Mouse (Mus musculus) limb, embryonic 15.5 days (tissue): ENCODE measurements at regions not wholly inside any gene's neighbourhood (a gene's known extent, or its start where the extent isn't known, plus 50 kb on each side); places are given as distances from the start of the nearest gene placed in this dataset. TPM values are rescaled to one million over a fixed set of nuclear protein-coding genes. Genes with fewer than 3 reads are reported as not detected.

Experiments used
- ATAC-seq: fragments of 200-750 bp; cut with Nextera tagmentation; 2 replicates; pipeline ENCODE4 v1.8.0; 2017; ENCODE audit warnings: low read depth, moderate TSS enrichment; ENCODE audit not compliant: insufficient number of reproducible peaks, low FRiP score, low TSS enrichment
- H3K27ac ChIP-seq: fragments of 300-500 bp; sonication (generic); 2 replicates; pipeline ENCODE4 v1.5.1; 2015; ENCODE audit warnings: moderate library complexity, mild to moderate bottlenecking, inconsistent platforms
- H3K27me3 ChIP-seq: fragments of 300-500 bp; sonication (generic); 2 replicates; pipeline ENCODE4 v1.6.1; 2015; ENCODE audit warnings: inconsistent platforms
- H3K36me3 ChIP-seq: fragments of 300-500 bp; sonication (generic); 2 replicates; pipeline ENCODE4 v1.6.1; 2015; ENCODE audit warnings: inconsistent platforms
- H3K4me1 ChIP-seq: fragments of 300-500 bp; sonication (generic); 2 replicates; pipeline ENCODE4 v1.6.1; 2015; ENCODE audit warnings: inconsistent platforms
- H3K4me2 ChIP-seq: fragments of 300-500 bp; sonication (generic); 2 replicates; pipeline ENCODE4 v1.6.1; 2015; ENCODE audit warnings: mild to moderate bottlenecking, inconsistent platforms
- H3K4me3 ChIP-seq: fragments of 300-500 bp; sonication (generic); 2 replicates; pipeline ENCODE4 v1.5.1; 2015; ENCODE audit warnings: mild to moderate bottlenecking, inconsistent platforms
- H3K9ac ChIP-seq: fragments of 300-500 bp; sonication (generic); 2 replicates; pipeline ENCODE4 v1.6.1; 2015; ENCODE audit warnings: inconsistent platforms
- H3K9me3 ChIP-seq: fragments of 300-500 bp; sonication (generic); 2 replicates; pipeline ENCODE4 v1.6.1; 2016; ENCODE audit warnings: inconsistent platforms
- WGBS: fragments of 180-500 bp; shearing (Covaris S2); methylation state at CpG from one replicate; pipeline ENCODE4 v1.1.7; 2015; 5-methylcytosine and 5-hydroxymethylcytosine counted together
- microRNA-seq: library from miRNA; unstranded; fragments of <30 nt; microRNA quantifications from one replicate; pipeline ENCODE4, GENCODE M21; 2016

DNA sequence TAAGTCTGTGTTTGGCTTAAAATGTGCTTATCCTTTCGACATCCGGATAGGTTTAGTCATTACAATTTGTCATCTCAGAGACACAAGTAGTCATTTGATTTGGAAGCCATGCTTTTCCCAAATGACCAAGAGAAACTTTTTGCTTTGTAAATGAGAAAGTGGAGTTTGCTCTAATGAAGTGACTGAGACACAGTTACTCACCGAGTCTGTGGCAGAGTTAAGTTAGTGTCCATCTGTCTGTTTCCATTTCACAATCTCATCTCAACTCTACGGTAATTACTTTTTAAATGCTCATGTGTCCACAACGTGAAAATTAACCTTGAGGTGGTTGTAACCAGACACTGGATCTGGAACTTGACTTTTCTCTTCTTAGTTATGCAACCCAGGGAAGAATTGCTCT is 59.2 kb upstream of the Mpdz start:
- ATAC-seq: no peak
- whole genome bisulfite sequencing: 54% methylated on average over 5 of the region's 5 CpGs
- H3K4me3 ChIP-seq: no peak overlapping the region
- no peak overlapping the region for H3K4me2 ChIP-seq
- H3K4me1 ChIP-seq: no peaks in the 10 kb centered on the region
- H3K9ac ChIP-seq: no peak overlapping the region
- H3K36me3 ChIP-seq: no peaks in the 10 kb centered on the region
- H3K27ac ChIP-seq: no peak overlapping the region
- no peaks in the 10 kb centered on the region for H3K9me3 ChIP-seq
- no peaks in the 10 kb centered on the region for H3K27me3 ChIP-seq

- H3K36me3 ChIP-seq: no peaks in the 10 kb centered on the region
- no peaks in the 10 kb centered on the region for H3K27me3 ChIP-seq
- H3K4me3 ChIP-seq: no peak overlapping the region
- no peak overlapping the region for H3K9ac ChIP-seq
- H3K27ac ChIP-seq: no peak overlapping the region
- H3K4me2 ChIP-seq: no peak overlapping the region
- ATAC-seq: no peak
- no peaks in the 10 kb centered on the region for H3K4me1 ChIP-seq
- no peaks in the 10 kb centered on the region for H3K9me3 ChIP-seq
- 16% methylated on average over 2 of the region's 2 CpGs for WGBS
These were observed 55.5 kb upstream of the Mpdz start for GRCm38 (mm10) chr4:81498133-81498532.

DNA sequence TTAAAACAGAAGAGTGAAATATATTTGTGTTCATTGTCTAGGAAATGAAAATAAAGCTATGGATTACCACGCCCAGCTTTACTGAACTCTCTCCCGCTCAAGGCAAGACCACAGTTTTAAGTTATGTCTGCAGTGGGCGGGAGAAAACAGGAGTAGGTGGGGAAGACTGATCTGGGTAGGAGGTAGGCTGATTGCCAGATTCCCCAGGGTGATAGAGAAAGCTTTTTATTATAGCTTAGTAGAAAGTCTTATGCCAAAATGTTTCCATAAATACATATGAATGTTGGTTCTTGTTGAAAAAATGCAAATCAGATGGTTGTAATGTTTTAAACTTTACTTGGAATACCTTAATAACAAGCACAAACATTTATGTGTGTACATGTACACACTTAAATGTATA is 50.2 kb upstream of the Mpdz start:
- Histone ChIP-seq H3K27me3 (no peaks in the 10 kb centered on the region), H3K9me3 (no peaks in the 10 kb centered on the region), H3K4me2 (no peak overlapping the region), H3K27ac (no peak overlapping the region), H3K9ac (no peak overlapping the region), H3K4me3 (no peak overlapping the region), H3K36me3 (no peaks in the 10 kb centered on the region), H3K4me1 (no peaks in the 10 kb centered on the region)
- no peak for ATAC-seq
- WGBS: 47% methylated on average over 3 of the region's 3 CpGs

Small RNA genes in the stretch of these regions (microRNA-seq; reads per million reads assigned to microRNA genes)
- not detected for gene Gm22402
